Mouse (Mus musculus): ENCODE results near the gene Lrr1. TPM values are rescaled to one million over a fixed set of nuclear protein-coding genes. Genes with fewer than 3 reads are reported as not detected.

The Lrr1 gene
- polyA plus RNA-seq, 1 experiment, result 4.7 TPM

DNA sequence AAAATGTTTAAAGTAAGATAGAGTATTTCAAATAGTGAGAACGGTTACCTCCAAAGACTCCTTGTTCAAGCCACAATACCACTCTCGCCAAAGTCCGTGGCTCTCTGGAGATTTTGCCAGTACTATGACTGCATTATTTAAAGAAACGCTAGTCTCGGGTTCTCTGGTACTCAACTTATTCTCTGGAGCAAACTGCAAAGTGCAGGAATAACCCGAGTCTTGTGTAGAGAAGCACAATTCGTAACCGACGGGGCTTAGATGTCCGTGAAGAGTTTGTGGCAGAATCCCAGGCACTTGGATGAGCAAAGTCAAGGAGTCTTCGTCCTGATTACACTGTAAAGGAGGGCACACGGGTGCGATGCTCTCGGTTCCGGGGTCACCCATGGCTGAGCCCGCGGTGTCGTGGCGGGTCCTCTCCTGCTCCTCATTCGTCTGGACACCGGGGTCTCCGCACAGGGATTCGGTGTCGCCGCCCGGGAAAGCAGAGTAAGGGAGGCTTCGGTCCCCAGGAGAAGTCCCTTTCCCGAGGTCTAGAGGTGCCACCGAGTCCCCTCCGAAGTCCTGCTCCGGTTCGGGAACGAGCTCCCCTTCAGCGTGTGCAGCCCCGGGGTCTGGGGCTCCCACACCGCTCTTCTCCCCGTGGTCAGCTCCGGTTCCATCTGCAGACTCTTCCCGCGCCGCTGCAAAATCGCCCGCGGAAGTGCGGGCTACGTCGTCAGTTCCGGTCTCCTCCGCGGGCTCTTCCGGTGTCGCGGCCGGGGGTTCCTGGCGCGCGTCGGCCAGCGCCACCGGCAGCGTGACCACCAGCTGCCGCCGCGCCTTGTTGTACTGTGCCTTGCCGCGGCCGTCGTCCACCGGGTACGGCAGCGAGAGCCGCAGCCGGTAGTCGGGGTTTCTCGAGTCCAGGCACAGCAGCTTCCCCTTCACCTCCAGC, 28.1 kb downstream of the Lrr1 start, which contains the start of gene Gm49383:
Gene Gm49383 (minus strand): TSS at position 661 of the 934 bp plus-strand sequence.
- Histone ChIP-seq H3K4me1 (ENCODE audit: control insufficient read depth, insufficient read depth, low read length) (peaks cover 5% of the 10 kb centered on the region), H3K4me3 (ENCODE audit: insufficient read depth, low read length) (peak within 1 kb of the TSS; percentile 59), H3K27ac (ENCODE audit: insufficient read depth, low read length) (peak within 1 kb of the TSS; percentile 77)
- TF ChIP-seq POLR2A (IDR thresholded peaks at IDR 0.05; ENCODE audit: low read depth, low read length) (peak; percentile 94), CTCF (IDR thresholded peaks at IDR 0.05; ENCODE audit: borderline replicate concordance, insufficient read depth, low read length) (no peak)

DNA sequence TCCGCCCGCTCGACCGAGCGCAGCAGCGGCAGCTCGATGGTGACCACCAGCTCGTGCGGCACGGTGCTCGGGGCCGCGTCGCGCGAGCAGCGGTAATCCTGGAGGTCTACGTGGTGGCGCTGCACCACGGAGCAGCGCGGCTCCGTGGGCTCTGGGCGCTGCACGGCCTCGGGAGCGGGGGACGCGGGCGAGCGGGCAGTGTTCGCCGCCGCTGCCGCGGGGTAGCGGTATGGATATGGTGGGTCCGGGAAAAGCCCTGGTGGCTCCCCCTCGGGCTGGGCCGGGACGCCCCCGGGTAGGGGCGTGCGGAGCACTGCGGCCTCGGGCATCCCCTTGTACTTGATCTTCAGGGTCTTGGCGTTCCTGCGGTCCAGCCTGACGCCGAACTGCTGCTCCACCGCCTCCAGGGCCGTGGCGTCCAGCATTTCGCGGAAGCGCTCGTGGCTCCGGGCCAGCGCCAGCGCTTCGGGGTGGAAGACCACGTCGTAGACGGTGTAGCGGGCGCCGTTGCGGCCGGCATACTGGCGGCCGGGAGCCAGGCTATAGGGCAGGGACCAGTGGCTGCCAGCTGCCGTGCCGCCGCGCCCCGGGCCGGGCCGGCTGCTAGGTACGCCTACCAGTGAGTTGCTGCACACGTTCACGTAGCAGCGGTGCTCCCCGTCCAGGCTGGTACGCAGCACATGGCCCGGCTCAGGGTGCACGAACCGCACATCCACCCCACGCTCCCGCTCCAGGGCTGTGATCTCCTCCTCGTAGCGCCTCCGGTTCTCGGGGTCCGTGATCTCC, 29.0 kb downstream of the Lrr1 start:
- peak overlapping the region; percentile 59 for H3K4me3 ChIP-seq (ENCODE audit: insufficient read depth, low read length)
- peaks cover 5% of the 10 kb centered on the region for H3K4me1 ChIP-seq (ENCODE audit: control insufficient read depth, insufficient read depth, low read length)
- TF ChIP-seq CTCF (IDR thresholded peaks at IDR 0.05; ENCODE audit: borderline replicate concordance, insufficient read depth, low read length), result no peak
- no peak for TF ChIP-seq POLR2A (IDR thresholded peaks at IDR 0.05; ENCODE audit: low read depth, low read length)
- H3K27ac ChIP-seq (ENCODE audit: insufficient read depth, low read length), result peak overlapping the region; percentile 77

GRCm38 (mm10) chr12:69198164-69198535, 29.5 kb downstream of the Lrr1 start, which contains the start of gene Dnaaf2:
Gene Dnaaf2 (minus strand): TSS chr12:69198429.
- TF ChIP-seq CTCF (IDR thresholded peaks at IDR 0.05; ENCODE audit: borderline replicate concordance, insufficient read depth, low read length) (no peak), POLR2A (IDR thresholded peaks at IDR 0.05; ENCODE audit: low read depth, low read length) (no peak; the same call in 1 of the 2 replicates)
- peak within 1 kb of the TSS; percentile 59 for H3K4me3 ChIP-seq (ENCODE audit: insufficient read depth, low read length)

GRCm38 (mm10) chr12:69198985-69199384, 30.4 kb downstream of the Lrr1 start:
- Histone ChIP-seq H3K4me3 (ENCODE audit: insufficient read depth, low read length) (0 out of 2 replicates have a peak overlapping the region, but pooled peaks have one; percentile 9), H3K27ac (ENCODE audit: insufficient read depth, low read length) (no peak overlapping the region), H3K4me1 (ENCODE audit: control insufficient read depth, insufficient read depth, low read length) (peaks cover 5% of the 10 kb centered on the region)
- TF ChIP-seq POLR2A (IDR thresholded peaks at IDR 0.05; ENCODE audit: low read depth, low read length) (no peak), CTCF (IDR thresholded peaks at IDR 0.05; ENCODE audit: borderline replicate concordance, insufficient read depth, low read length) (no peak)

More at GRCm38 (mm10) chr12:69198164-69198535, 29.5 kb downstream of the Lrr1 start, which contains the start of gene Dnaaf2:
- H3K4me1 ChIP-seq (ENCODE audit: control insufficient read depth, insufficient read depth, low read length), result peaks cover 5% of the 10 kb centered on the region
- H3K27ac ChIP-seq (ENCODE audit: insufficient read depth, low read length), result peak within 1 kb of the TSS; percentile 77

GRCm38 (mm10) chr12:69204052-69204833, 35.6 kb downstream of the Lrr1 start, which contains the start of gene Gm49384:
Gene Gm49384 (minus strand): TSS chr12:69204267.
- Histone ChIP-seq H3K27ac (ENCODE audit: insufficient read depth, low read length) (no peak within 1 kb of the TSS), H3K4me1 (ENCODE audit: control insufficient read depth, insufficient read depth, low read length) (peaks cover under 1% of the 10 kb centered on the region; the same call in 1 of the 2 replicates), H3K4me3 (ENCODE audit: insufficient read depth, low read length) (no peak within 1 kb of the TSS)
- TF ChIP-seq POLR2A (IDR thresholded peaks at IDR 0.05; ENCODE audit: low read depth, low read length) (no peak), CTCF (IDR thresholded peaks at IDR 0.05; ENCODE audit: borderline replicate concordance, insufficient read depth, low read length) (no peak)

- H3K27ac ChIP-seq (ENCODE audit: insufficient read depth, low read length), result no peak overlapping the region
- TF ChIP-seq POLR2A (IDR thresholded peaks at IDR 0.05; ENCODE audit: low read depth, low read length) (no peak), CTCF (IDR thresholded peaks at IDR 0.05; ENCODE audit: borderline replicate concordance, insufficient read depth, low read length) (no peak)
- H3K4me1 ChIP-seq (ENCODE audit: control insufficient read depth, insufficient read depth, low read length), result no peaks in the 10 kb centered on the region
- H3K4me3 ChIP-seq (ENCODE audit: insufficient read depth, low read length), result no peak overlapping the region
Observed at GRCm38 (mm10) chr12:69207396-69207795, 38.8 kb downstream of the Lrr1 start.

- no peak for TF ChIP-seq POLR2A (IDR thresholded peaks at IDR 0.05; ENCODE audit: low read depth, low read length)
- no peak for TF ChIP-seq CTCF (IDR thresholded peaks at IDR 0.05; ENCODE audit: borderline replicate concordance, insufficient read depth, low read length)
- no peak overlapping the region for H3K4me3 ChIP-seq (ENCODE audit: insufficient read depth, low read length)
- no peak overlapping the region for H3K27ac ChIP-seq (ENCODE audit: insufficient read depth, low read length)
- H3K4me1 ChIP-seq (ENCODE audit: control insufficient read depth, insufficient read depth, low read length), result no peaks in the 10 kb centered on the region
Observed at GRCm38 (mm10) chr12:69207926-69208325, 39.3 kb downstream of the Lrr1 start.

DNA sequence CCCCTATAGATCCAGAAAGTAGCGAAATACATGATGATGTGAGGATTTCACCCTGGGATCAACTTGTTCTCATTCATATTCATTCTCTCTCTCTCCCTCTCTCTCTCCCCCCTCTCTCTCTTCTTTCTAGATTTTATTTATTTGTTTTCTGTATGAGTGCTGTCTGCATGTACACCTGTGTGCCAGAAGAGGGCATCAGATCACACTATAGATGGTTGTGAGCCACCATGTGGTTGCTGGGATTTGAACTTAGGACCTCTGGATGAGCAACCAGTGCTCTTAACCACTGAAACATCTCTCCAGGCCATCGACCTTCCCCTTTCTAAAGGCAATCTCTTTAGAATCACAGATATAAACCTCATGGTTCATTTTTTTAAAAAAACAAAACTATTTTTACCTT, 39.9 kb downstream of the Lrr1 start:
- no peaks in the 10 kb centered on the region for H3K4me1 ChIP-seq (ENCODE audit: control insufficient read depth, insufficient read depth, low read length)
- no peak overlapping the region for H3K4me3 ChIP-seq (ENCODE audit: insufficient read depth, low read length)
- no peak overlapping the region for H3K27ac ChIP-seq (ENCODE audit: insufficient read depth, low read length)
- TF ChIP-seq POLR2A (IDR thresholded peaks at IDR 0.05; ENCODE audit: low read depth, low read length) (no peak), CTCF (IDR thresholded peaks at IDR 0.05; ENCODE audit: borderline replicate concordance, insufficient read depth, low read length) (no peak)
